Mouse (Mus musculus) cortical plate, adult 2 months (tissue): ENCODE data around the gene Mrgpre.

Source experiments
- CTCF ChIP-seq: fragments of 200-500 bp; IDR thresholded peaks from 2 replicates; pipeline ENCODE4 v1.5.1; 2011; ENCODE audit warnings: mild to moderate bottlenecking, control low read depth, low read length; ENCODE audit not compliant: insufficient read depth; ENCODE audit errors: extremely low read depth
- POLR2A ChIP-seq: fragments of 200-500 bp; IDR thresholded peaks from 2 replicates; pipeline ENCODE4 v1.6.1; 2011; ENCODE audit warnings: mild to moderate bottlenecking, low read length, control low read depth; ENCODE audit not compliant: insufficient read depth; ENCODE audit errors: extremely low read depth

DNA sequence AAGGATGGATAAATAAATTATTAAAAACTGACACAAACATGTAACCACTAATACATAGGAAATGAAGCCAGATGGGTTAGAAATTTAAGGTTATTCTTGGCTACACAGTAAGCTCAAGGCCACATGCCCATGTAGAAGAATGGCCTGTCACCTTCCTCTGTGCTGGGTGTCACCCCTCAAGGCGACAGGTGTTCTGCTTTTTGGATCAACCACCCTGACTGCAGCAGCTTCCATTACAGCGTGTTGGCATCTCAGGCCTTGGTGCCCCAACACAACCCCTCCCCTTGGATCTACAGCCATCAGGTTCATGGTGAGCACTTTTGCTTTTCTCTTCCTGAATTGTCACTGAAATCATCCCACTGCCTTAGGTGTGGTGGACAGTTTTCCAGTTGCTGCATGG lies 48.3 kb upstream of the Mrgpre start:
- TF ChIP-seq CTCF (no peak), POLR2A (no peak)
